Mouse (Mus musculus) liver (tissue): ENCODE results near the gene Spata22.
A peak's percentile ranks its signal among the peaks of the same experiment; 100 is the strongest.
"Not testable (repeated sequence)": the region's sequence is repeated elsewhere in the genome, so short reads cannot be mapped to it uniquely, and the experiment has no call there.

Experiments
- DNase-seq: peaks from one replicate; pipeline ENCODE4 v3.0.0-alpha.2; 2020; ENCODE audit warnings: mixed read lengths

Spata22 gene

DNA sequence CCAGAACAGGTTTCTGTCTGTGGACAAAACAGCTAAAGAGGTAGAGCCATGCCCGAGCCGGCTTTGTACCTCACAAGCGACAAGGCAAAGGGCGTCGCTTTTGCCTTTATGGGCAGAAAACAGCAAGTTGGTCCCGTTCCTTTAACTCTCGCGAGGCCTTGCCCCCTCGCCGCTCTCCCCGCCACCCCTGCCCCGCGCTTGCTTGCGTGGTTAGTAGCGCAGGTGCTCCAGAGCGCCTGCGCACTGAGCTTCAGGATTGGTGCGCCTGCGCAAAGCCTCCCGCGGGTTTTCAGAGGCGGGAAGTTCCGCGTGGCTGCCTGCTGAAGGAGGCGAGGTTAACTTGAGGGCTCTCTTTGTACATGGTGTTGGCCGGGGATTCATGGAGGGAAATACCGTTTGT is at the start of gene Spata22, which contains the start of the genes Aspa and Gm49340:
Spata22 (plus strand) TSS at position 300 of the 400 bp plus-strand sequence.
Aspa (minus strand) TSS at position 155 of the 400 bp plus-strand sequence.
Gm49340 (plus strand) TSS at position 300 of the 400 bp plus-strand sequence.
- no peak for DNase-seq

DNA sequence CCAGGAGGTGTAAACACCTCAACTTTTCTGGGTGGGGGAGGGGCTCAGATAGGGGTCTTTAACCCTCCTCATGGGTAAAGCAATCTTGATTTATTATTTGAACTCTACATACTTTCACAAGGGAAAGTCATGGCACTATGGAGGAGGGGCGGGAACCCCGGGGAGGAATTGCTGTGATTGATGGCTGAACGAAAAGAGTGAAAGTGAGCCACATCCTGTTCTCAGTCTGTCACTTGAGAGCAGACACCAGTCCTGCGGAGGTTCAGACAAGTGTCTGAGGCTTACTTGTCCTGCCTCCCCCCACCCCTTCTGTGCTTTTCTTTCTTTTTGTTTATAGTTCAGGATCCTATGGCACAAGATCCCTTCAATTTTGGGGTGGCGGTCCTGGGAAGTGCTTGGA is 48.8 kb upstream of the Spata22 start:
- no peak for DNase-seq

DNA sequence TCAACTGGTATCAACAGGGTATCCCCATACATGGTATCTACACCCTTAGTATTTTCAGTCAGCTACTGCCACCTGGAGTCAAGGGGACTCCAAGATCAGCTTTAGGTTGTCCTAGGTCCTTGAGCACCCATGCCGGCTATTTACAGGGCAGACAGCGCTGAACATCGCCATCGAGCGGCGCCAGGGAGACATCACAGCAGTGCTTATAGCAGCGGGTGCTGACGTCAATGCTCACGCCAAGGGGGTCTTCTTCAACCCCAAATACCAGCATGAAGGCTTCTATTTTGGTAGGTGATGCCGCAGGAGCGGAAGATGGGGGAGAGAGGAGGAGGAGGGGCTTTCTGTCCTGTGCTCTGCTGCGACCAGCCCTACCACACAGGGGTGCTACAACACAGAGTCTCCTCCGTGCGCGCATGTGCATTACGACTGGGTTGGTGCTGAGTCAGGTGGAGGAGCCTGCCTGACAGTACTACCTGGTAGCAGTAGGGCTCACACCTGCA is 48.0 kb upstream of the Spata22 start:
- DNase-seq, result peak; percentile 42

DNA sequence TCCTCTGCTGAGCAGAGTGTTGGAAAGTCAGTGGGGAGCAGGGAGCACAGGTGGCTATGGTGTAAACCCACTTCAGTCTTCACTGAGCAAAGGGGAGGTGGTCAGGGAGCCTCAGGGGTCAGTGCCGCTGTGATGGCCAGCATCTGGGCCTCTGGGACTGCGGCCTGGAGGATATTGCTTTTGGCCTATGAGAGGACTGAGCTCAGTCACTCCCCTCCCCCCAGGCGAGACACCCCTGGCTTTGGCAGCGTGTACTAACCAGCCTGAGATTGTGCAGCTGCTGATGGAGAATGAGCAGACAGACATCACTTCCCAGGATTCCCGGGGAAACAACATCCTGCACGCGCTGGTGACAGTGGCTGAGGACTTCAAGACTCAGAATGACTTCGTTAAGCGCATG is 46.2 kb upstream of the Spata22 start:
- DNase-seq, result no peak

DNA sequence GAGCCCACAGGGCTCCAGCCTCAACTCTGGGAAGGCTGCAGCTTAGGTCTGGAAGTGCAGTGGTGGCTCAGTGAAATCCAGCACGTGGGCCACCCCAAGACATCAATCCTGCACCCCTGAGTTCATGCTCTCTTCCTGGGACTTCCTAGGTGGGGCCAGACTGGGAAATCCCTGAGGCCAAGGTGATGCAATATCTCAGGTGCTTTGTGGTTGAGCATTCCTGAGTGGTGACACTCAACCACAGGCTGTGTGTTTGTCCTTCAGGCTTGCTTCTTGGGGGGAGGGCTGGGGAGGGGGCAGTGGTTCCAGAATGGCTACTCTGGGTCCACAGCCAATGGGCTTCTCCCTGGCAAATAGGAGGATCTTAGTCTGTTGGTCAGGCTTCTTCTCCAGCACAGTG is 45.6 kb upstream of the Spata22 start:
- DNase-seq, result no peak

DNA sequence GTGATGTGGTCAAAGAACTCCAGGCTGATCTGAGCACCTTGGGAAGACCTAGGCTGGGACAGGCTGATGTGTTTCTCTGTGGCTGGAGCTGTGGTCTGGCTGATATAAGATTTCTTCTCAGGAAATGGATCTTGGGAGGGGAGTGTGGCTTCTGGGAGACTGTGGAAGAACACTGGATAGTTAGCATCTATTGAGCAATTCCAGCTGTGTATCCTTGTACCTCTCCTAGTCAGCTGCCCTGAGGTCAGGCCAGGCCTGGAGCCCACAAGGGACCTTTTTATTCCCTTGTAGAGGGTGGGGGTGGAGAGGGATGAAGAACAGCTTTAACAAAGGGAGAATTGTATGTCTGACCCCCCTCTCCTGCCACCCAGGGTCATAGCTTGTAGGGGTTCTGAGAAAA is 45.2 kb upstream of the Spata22 start:
- DNase-seq, result no peak

DNA sequence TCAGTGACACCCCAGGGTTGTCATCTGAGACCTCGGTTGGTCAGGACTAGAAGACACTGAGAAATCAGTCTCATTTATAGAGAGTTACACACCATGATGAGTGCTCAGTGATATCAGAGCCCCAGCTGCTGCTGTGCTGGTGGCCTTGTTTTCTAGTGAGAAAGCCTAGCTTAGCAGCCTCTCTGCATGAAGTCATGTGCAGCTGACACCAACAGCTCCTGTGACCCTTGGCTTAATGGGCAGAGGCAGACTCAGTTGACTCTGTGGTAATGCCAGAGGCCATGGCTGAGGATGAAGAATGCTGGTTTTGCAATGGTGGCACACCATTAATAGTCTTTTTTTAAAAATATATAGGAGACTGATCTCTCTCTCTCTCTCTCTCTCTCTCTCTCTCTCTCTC is 39.9 kb upstream of the Spata22 start:
- no peak for DNase-seq

DNA sequence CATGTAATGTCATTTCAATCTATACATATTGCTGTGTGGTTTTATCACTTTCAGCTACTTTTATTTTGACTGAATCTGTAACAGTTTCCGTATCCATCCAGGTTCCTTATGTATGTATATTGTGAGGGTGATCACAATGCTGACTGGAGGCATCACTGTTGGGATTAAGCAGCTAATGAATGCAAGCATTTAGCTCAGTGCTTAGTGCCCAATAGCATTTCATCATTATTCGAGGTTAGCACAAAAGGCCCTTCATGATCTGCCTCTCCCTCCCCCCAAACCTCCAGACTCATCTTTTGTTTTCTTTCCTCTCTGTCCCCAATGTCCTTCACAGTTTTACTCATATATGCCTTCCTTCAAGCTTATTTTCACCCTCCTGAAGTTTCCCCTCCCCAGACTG is 26.4 kb upstream of the Spata22 start:
- DNase-seq, result no peak

DNA sequence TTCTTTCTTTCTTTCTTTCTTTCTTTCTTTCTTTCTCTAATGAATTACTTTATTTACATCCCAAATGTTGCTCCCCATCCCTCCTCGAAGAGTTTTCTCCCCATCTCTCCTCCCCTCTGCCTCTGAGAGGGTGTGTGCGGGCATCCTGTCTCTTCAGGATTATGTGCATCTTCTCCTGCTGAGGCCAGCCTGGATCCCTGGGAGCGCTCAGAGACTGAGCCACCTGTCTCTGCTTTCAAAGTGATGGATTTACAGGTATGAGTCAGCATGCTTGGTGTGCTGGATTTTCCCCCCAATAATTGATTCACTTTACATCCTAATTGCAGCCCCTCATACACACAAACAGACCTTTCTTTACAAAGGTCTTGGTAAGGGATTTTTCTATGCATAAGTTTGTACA is 13.6 kb upstream of the Spata22 start:
- DNase-seq, result no peak

DNA sequence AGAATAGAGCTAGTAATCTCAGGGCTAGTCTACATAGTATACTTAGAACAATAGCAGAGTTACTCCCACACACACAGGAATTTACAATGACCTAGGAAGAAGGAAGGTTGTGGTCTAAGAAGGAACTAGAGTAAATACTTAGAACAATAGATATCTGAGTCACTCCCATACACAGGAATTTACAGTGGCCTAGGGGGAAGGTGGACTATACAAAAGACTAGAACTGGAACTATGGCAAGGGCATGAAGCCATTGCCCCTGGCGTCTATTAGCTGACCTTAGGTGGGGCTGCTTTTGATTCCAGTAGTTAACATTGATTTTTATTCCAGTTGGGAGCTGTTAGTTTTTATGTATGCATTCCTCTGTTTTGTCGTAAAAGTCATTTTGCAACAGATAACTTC is 11.0 kb upstream of the Spata22 start:
- DNase-seq, result not testable (repeated sequence)

DNA sequence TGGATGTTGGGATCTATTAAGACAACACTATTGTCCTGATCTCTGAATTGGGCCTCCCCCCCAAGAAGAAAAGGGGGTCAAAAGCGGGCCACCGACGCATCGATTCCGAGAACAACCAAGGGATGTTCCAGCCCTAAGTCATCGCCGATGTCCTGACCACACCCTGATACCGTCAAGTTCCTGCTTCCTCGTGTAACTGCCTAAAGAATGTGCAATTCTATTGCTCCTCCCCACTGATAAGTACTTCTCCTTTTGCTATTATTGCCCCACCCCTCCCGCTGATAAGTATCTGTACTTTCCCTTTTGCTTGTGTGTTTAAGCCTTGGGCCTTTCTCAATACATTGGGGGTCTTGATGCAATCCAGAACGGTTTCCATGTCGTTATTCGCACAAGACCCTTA is 8.5 kb upstream of the Spata22 start:
- not testable (repeated sequence) for DNase-seq

DNA sequence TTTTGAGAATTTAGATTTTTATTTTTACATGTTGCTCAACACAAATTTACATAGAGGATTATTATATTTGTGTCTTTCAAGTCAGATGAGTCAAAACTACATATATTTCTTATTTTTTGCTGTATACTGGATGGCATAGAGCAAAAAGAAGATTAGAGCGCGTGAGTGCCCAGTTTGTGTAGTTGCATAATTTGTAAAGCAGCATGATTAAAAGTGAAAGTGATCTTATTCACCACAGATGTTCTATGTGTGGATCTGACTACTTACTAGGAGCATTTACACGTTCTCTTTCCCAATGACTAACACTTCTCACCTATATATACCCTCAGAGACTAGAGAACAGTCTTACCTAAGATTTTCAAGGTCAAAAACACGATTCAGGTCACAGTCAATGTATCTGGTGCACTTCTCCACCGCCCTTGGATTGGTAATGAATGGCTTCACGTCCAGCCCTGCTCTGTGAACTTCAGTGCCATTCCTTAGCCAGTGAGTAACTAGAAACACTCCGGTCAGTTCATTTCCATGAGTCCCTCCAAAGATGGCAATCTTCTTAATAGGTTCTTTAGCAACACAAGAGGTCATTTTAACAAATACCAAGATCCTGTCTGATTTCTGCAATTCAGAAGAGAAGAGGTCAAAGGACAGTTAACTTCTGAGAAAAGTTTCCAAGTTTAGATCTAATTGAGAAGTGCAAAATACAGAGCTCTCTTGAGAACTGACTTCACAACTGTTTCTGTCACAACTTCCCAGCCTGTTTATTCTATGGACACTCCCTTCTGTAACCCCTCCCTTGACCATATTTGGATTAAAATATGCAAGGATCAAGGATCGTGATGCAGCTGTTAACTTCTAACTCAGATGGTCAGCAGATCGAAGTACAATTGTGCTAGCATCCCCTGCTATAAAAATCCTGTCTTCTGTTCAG is 5.4 kb upstream of the Spata22 start:
- no peak for DNase-seq

DNA sequence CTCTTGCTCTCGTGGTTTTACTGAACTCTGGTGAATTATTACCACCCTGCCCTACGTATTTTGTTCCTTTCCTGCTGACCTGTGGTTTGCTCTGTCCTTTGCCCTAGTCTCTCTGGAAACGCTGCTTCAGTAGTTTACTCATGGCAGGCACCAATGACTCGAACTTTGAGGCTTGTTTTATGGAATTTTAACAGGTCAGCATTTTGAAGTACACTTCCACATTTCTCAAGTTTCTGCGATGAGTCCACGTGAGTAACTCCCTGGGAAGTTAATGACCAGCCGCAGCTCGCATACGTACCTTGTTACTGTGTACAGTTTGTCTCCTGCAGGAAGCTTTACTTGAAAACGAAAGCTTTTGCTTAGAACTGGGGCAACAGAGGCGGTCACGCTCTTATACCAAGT is 3.1 kb upstream of the Spata22 start:
- peak; percentile 6 for DNase-seq

DNA sequence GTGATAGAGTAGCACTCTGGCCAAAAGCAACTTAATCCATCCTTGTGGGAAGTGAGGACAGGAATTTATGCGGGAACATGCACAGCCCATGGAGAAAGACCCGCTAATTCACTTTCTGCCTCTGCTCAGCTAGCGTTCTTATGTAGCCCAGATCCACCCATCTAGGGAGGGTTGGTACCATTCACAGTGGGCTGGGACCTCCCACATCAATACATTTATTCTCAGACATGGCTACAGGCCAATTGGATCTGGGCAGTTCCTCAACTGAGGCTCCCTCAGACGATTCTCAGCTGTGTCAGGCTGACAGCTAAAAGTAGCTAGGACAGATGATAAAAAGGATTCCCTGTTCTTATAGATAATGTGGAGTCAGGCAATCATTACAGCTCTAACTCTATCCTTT is 2.2 kb upstream of the Spata22 start:
- no peak for DNase-seq

DNA sequence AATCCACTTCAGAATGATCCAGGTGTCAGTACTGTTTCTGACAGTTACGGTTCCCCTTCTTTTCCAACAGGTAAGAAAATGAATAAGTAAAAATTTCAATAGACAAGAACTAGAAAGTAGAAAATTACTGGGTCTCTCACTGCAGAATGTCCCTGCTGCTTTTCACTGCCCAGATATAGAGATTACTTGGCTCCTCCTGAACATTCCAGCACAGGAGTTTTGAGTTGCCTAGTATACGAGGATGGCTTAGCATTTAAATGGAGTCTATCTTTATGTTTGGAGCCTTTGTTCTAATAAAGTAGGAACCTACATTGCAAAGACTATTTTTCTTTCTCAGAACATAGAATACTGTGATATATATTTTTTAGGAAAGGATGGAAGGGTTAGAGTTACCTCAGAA is 3.8 kb downstream of the Spata22 start:
- no peak for DNase-seq

DNA sequence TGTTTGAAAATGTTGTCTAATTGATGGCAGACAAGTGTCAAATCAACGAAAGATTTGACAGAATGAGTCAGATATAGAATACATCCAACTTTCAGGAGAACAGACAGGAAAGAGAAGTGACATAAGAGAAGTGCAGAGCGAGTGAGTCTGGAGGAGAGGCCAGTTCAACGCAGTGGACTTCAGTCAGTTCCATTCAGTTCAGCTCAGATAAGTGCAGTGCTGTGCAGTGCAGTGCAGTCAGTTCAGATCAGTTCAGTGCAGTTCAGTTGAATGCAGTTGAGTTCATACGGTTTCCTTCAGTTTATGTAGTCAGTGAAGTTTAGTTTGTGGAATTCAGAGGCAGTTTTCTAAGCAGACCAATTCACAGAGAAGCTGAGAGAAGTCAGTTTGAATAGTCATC is 7.4 kb downstream of the Spata22 start:
- no peak for DNase-seq

DNA sequence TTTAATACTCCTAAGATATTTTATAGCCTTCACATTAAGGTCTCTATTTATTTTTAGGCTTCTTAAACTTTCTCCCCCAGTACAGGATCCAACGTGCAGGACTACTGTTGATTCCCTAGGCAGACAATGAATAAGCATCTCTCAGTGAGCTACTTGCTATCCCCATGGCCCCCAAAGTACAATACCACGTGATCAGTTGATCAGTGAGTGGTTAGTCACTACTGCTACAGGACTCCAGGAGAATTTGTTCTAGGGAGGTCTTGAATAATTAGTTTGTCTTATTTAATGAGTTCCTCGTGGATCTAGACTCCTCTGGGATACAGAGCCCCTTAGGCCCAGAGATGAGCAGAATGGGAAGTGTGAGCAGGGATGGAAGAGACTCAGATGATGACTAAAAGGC is 20.9 kb downstream of the Spata22 start, which contains the start of gene Olfr20:
Olfr20 (plus strand) TSS at position 301 of the 400 bp plus-strand sequence.
- no peak for DNase-seq

DNA sequence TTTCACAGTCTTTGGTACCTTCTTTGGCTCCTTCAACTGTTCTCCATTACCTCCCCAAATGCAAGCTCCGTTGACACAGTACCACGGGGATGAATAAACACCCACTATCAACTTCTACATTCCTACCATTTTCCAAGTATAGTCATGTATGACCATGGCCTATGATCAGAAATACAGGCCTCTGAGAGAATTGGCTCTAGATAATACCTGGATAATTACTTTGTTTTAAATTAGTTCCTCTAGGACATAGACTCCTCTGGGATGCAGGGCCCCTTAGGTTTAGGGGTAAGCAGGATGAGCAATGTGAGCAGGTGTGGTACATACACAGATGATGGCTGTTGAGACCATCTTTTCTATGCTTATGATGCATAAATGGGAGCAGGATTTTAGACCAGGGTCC is 41.4 kb downstream of the Spata22 start, which contains the start of gene Olfr376:
Olfr376 (plus strand) TSS at position 301 of the 400 bp plus-strand sequence.
- DNase-seq, result no peak

DNA sequence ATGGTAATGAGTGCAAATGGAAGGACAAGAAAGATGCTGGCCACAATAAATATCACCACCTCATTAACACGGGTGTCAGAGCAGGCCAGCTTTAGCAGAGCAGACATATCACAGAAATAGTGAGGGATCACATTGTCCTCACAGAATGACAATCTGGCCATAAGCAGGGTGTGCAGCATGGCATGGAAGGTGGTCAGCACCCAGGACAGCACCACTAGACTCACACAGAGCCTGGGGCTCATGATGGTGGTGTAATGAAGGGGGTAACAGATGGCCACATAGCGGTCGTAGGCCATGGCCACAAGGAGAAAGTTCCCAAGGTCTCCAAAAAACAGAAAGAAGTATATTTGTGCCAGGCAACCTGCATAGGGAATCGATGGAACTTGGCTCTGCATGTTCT is 65.8 kb downstream of the Spata22 start:
- DNase-seq, result no peak
